Mouse (Mus musculus): ENCODE measurements around the gene Kmt2d. TPM values are rescaled to one million over a fixed set of nuclear protein-coding genes. Genes with fewer than 3 reads are reported as not detected.

The Kmt2d gene
- polyA plus RNA-seq, 1 experiment from 2014 or later = 7.0 TPM

DNA sequence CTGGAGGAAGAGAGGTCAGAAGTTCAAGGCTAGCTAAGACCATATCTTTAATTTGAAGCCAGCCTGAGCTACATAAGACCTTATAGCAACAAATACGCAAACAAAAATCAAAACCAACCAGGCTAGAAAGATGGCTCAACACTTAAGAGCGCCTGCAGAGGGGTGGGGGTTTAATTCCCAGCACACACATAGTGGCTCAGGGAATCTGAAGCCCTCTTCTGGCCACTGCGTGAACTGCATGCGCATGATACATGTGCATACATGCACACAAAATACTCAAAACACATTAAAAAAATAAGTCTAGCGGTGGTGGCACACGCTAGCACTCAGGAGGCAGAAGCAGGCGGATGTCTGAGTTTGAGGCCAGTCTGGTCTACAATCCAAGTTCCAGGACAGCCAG, 85.3 kb downstream of the Kmt2d start:
- Histone ChIP-seq H3K27me3 (replicated peaks) (peaks cover 97% of the 10 kb centered on the region), H3K9ac (no peak overlapping the region), H3K36me3 (no peaks in the 10 kb centered on the region), H3K4me3 (no peak overlapping the region), H3K4me1 (peaks cover 8% of the 10 kb centered on the region), H3K4me2 (no peak overlapping the region), H3K9me3 (replicated peaks) (no peaks in the 10 kb centered on the region), H3K27ac (no peak overlapping the region)
- ATAC-seq = no peak
- 30% methylated on average over 7 of the region's 7 CpGs for WGBS (ENCODE audit: insufficient replicate concordance)

Other genes starting within 250 kb of the Kmt2d start
- 3.8 and 4.9 TPM in 2 replicates for gene Cacnb3, start 240.4 kb downstream of the Kmt2d start, polyA plus RNA-seq (2016; fragmentation: Nextera tagmentation; extraction: Ambion mirVana)
- gene Ddx23, start 208.3 kb downstream of the Kmt2d start, polyA plus RNA-seq (2016; fragmentation: Nextera tagmentation; extraction: Ambion mirVana) = 15.9 and 16.2 TPM in 2 replicates
- 0.30 and 0.50 TPM in 2 replicates for gene Rnd1, start 193.7 kb downstream of the Kmt2d start, polyA plus RNA-seq (2016; fragmentation: Nextera tagmentation; extraction: Ambion mirVana)
- gene Ccdc65, start 163.0 kb downstream of the Kmt2d start, polyA plus RNA-seq (2016; fragmentation: Nextera tagmentation; extraction: Ambion mirVana) = 0.06 TPM in 1 of 2 replicates, not detected in the other
- 83.5 and 90.2 TPM in 2 replicates for gene Fkbp11, start 143.0 kb downstream of the Kmt2d start, polyA plus RNA-seq (2016; fragmentation: Nextera tagmentation; extraction: Ambion mirVana)
- gene Arf3, start 108.0 kb downstream of the Kmt2d start, polyA plus RNA-seq (2016; fragmentation: Nextera tagmentation; extraction: Ambion mirVana) = 22.4 TPM in 2 replicates
- gene Wnt10b, start 93.1 kb downstream of the Kmt2d start, polyA plus RNA-seq (2016; fragmentation: Nextera tagmentation; extraction: Ambion mirVana) = not detected in 2 replicates
- not detected in 2 replicates for gene Wnt1, start 81.3 kb downstream of the Kmt2d start, polyA plus RNA-seq (2016; fragmentation: Nextera tagmentation; extraction: Ambion mirVana)
- not detected in 2 replicates for gene Ddn, start 61.7 kb downstream of the Kmt2d start, polyA plus RNA-seq (2016; fragmentation: Nextera tagmentation; extraction: Ambion mirVana)
- 114 TPM in 2 replicates for gene Prkag1, start 39.7 kb downstream of the Kmt2d start, polyA plus RNA-seq (2016; fragmentation: Nextera tagmentation; extraction: Ambion mirVana)
- gene Rhebl1, start 23.3 kb upstream of the Kmt2d start, polyA plus RNA-seq (2016; fragmentation: Nextera tagmentation; extraction: Ambion mirVana) = 4.9 TPM in 2 replicates
- 0.25 and 0.32 TPM in 2 replicates for gene Dhh, start 27.3 kb upstream of the Kmt2d start, polyA plus RNA-seq (2016; fragmentation: Nextera tagmentation; extraction: Ambion mirVana)
- 4.4 and 4.6 TPM in 2 replicates for gene Lmbr1l, start 47.0 kb upstream of the Kmt2d start, polyA plus RNA-seq (2016; fragmentation: Nextera tagmentation; extraction: Ambion mirVana)
- 1,333 and 1,388 TPM in 2 replicates for gene Tuba1b, start 63.4 kb upstream of the Kmt2d start, polyA plus RNA-seq (2016; fragmentation: Nextera tagmentation; extraction: Ambion mirVana)
- gene Gm49450, start 82.3 kb upstream of the Kmt2d start, polyA plus RNA-seq (2016; fragmentation: Nextera tagmentation; extraction: Ambion mirVana) = not detected in 2 replicates
- 180 and 181 TPM in 2 replicates for gene Tuba1a, start 82.5 kb upstream of the Kmt2d start, polyA plus RNA-seq (2016; fragmentation: Nextera tagmentation; extraction: Ambion mirVana)
- 242 and 244 TPM in 2 replicates for gene Tuba1c, start 158.7 kb upstream of the Kmt2d start, polyA plus RNA-seq (2016; fragmentation: Nextera tagmentation; extraction: Ambion mirVana)
- gene Prph, start 184.0 kb upstream of the Kmt2d start, polyA plus RNA-seq (2016; fragmentation: Nextera tagmentation; extraction: Ambion mirVana) = 0.35 and 0.89 TPM in 2 replicates
- gene Troap, start 203.4 kb upstream of the Kmt2d start, polyA plus RNA-seq (2016; fragmentation: Nextera tagmentation; extraction: Ambion mirVana) = 22.1 and 23.6 TPM in 2 replicates
- 0.13 TPM in 1 of 2 replicates, not detected in the other for gene C1ql4, start 216.6 kb upstream of the Kmt2d start, polyA plus RNA-seq (2016; fragmentation: Nextera tagmentation; extraction: Ambion mirVana)
- 14.4 and 16.9 TPM in 2 replicates for gene Dnajc22, start 222.0 kb upstream of the Kmt2d start, polyA plus RNA-seq (2016; fragmentation: Nextera tagmentation; extraction: Ambion mirVana)